Mouse (Mus musculus) c-Kit-positive CD71-positive TER-119-negative erythroid progenitor cells, embryonic 14.5 days (primary cell): ENCODE measurements around the gene Chsy1.

Source experiments
- DNase-seq: peaks from one replicate; pipeline ENCODE4 v3.0.0-alpha.2; 2013; ENCODE audit warnings: low read depth

The Chsy1 gene

DNA sequence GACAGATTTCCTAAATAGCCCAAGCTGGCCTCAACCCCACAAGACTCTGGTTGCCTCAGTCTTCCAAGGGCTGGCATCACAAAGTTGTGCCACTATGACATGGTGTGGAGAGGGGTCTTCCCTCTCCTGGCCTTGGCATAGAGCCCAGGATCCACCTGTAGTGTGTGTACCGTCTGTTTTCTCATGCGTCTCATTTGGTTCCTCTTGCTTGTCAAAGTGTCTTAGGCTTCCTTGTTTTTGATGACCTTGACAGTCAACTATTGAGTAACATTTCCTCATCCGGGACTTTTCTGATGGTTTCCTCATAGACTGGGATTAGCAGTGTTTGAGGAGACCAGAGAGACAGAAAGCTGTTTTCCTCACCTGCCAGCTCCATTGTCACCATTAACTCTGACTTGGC is 30.8 kb downstream of the Chsy1 start:
- DNase-seq = no peak

DNA sequence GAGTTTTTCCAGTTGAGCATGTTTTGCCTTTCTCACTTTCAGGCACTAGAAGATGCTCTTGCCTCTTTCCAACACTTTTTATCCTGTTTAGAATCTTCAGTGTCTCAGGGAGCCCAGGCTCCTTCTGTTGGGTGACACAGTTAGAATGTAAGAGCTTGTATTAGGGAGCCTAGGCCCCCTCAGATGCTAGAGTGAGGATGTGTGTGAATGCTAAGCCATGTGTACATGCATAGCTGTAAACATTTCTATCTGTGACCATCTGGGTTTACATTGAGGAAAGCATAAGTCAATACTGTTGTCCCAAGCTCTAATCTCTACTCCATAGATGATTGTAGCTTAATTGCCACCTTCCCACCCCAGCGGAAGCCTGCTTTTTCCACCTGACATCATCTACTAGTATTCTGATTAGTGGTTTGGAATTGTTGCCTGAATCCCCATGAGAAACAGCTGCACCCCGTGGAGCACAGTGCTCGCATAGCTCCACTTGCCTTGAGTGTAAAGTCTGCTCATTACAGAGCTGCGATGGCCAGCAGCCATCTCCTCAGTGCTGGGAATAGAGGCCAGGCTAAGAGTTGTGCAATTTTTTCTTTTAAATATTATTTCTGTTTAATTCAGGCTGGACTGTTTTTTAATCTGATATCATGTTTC is 31.7 kb downstream of the Chsy1 start:
- no peak for DNase-seq

DNA sequence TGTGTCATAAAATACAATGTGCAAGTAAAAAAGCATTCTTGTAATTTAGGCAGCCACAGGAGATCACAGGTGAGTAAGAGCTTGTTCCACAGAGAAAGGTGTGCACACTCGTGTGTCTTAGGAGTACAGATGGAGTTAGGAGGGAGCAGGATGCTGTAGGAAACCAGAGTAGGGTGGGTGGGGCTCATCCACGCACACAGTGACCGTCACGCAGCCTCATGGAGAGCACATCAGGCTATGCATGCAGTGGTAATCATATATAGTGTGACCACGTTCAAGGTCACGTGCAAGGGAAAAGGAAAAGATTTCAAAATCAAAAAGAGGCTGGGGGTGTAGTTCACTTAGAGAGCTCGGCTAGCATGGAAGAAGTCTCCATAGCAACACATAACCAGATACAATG is 33.2 kb downstream of the Chsy1 start:
- DNase-seq = no peak

- no peak for DNase-seq
These were observed 35.2 kb downstream of the Chsy1 start for GRCm38 (mm10) chr7:66144543-66144942.

- DNase-seq = no peak
These were observed 37.8 kb downstream of the Chsy1 start for GRCm38 (mm10) chr7:66147156-66147555.

DNA sequence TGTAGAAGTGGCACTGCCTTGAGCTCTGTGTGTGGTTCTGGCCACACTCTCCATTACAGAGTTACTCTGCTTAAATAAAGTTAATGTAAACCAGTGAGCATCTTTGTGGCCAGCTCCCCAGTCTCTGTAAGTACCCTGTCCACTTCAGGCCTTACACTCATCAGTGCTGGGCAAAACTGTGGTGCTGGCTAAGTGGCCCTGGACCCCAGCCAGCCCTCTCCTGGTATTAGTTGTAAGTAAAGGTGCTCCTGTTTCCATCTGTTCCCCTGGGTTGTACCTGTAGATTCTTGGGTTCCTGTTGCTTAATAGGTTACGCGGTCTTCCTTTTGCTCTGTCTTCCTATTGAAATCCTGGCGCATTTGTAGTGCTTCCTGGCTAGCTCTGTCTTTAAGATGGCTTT is 38.5 kb downstream of the Chsy1 start:
- no peak for DNase-seq

GRCm38 (mm10) chr7:66149506-66149905 is 40.2 kb downstream of the Chsy1 start:
- DNase-seq = no peak

GRCm38 (mm10) chr7:66150411-66150810 is 41.1 kb downstream of the Chsy1 start:
- no peak for DNase-seq

DNA sequence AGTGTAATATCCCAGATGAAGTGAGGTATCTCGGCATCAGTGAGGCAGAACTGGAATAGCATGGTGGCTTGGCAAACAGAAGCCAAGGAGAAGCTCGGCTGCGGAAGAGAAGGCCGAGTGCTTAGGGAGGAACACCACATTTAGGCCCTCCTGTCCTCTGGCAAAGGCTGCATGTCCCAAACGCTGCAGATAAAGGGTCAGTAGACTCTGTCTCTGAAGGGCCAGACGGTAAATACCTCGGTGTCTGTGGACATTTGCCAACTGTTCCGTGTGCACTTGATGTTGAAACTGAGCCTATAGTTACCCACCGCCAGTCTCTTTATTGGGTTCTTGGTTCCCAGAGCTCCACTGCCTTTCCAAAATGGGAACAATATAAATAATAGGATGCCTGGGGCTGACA is 48.1 kb downstream of the Chsy1 start:
- no peak for DNase-seq

DNA sequence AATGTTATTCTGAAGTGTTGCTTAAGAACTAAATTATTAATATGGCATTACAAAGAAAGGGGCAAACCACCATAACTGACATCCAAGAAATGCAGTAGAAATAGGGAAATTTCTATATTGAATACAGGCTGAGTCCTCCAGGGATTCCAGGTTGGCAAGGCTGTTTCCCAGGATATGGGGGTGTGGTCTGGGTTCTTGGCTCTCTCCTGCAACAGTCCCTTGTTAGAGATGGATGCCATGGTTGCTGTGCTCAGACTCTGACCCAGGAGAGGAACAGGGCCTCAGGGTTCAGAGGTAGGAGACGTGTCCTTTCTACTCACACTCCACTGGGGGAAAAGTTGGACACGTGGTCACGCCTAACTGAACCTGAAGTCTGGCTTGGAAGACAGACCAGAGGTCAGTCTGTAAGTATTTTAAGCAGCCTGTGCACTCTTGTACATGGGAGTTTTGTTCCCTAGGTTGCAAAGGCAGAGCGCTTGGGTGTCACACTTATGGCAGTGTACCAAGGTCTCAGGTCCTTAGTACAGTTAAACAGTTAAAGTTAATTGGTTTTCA is 48.6 kb downstream of the Chsy1 start:
- no peak for DNase-seq

DNA sequence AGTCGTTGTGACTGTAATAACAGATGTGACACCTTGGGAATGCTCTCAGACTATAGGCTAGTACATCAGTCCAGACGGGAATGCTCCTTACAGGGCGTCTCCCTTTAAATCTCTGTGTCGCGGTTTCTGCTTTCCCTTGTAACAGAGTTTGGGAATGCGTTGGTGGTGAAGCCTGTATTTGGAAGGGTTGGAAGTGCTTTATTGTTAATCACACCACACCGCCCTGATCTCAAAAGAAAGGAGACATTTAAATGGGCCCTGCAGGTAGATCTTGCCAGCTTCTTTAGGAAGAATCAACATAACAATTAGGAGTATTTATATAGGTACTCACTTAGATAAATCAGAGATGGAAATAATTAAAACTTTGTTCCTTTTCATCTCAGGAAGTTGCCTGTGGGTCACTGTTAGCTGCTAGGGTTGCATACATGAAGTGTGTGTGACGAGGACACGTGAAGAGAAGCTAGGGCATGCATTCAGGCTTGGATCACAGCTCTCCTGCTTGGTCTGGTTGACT is 49.4 kb downstream of the Chsy1 start:
- no peak for DNase-seq

DNA sequence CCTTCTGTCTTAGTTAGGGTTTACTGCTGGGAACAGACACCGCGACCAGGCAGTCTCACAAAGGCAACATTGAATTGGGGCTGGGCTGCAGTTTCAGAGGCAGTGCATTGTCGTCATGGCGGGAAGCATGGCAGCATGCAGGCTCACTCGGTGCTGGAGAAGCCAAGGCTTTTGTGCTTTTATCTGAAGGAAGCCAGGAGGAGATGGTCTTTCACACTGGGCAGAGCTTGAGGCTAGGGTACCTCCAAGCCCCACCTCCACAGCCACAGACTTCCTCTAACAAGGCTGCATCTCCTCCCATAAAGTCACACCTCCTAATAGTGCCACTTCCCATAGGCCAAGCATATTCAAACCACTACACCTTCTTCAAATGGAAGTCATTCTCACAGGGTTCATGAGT is 50.6 kb downstream of the Chsy1 start:
- no peak for DNase-seq

DNA sequence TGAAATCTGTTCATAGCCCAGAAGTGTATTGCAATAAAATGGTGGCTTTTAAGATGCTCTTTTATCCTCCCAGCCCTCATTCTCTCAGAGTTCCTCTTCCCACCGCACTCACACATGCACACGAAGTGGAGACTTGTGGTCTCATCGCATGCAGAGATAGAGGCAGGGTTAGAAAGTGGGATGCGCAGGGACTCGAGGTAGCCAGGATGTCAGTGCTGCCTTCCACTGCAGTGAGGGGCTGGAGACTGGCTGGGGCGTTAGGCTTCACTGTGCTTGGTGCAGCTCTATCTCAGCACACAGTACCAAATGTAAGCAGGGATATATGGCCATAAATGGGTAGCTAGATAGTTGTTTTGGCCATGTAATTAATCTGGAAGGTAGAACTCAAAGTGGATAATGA is 52.5 kb downstream of the Chsy1 start:
- no peak for DNase-seq

DNA sequence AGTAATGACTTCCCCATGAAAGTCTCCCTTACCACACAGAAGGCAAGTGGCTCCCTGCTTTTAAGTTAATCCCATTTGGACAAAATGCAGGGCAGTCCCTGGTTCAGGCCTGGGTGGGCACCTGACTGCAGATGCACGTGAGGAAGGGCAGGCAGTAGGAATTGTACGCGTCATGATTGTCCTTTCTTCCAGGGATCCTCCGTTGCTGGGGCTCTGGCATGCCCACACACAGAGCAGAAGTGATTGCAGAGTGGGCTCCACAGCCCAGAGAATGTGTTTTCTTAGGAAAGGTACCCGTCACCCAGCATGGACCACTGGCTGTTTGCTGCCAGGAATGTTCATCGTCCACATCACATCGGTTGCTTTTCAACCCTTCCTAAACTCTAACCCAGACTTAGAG is 53.2 kb downstream of the Chsy1 start:
- no peak for DNase-seq

GRCm38 (mm10) chr7:66162981-66163380 is 53.7 kb downstream of the Chsy1 start:
- DNase-seq = no peak

DNA sequence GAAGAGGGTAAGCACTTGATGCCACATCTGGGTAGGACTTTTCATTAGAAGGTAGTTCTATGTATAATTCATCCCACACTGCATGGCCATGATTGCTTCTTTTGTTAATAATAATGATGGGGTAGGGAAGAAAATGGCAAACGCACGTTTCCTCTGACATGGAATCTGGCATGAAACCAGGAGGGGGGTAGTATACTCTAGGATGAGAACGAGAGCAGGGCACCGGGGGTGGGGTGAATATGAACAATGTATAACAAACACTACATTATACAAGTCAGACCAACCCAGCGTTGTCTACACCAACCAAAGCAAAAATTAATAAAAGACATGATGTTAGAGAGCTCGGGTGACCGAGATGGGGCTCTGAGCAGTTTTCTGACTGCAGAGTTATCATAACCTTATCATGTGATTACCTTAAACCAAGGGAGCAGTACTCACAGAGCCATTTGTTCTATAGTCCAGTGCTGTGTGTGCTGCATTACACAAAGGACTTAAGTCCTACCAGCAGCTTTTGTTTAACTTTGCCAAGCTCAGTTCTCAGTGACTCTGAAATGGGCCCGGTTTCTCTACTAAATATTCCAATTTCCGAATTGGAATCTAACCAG is 55.2 kb downstream of the Chsy1 start:
- DNase-seq = no peak

- DNase-seq = no peak
These were observed 55.9 kb downstream of the Chsy1 start for GRCm38 (mm10) chr7:66165036-66165798.

GRCm38 (mm10) chr7:66168877-66169276 is 59.6 kb downstream of the Chsy1 start:
- no peak for DNase-seq

DNA sequence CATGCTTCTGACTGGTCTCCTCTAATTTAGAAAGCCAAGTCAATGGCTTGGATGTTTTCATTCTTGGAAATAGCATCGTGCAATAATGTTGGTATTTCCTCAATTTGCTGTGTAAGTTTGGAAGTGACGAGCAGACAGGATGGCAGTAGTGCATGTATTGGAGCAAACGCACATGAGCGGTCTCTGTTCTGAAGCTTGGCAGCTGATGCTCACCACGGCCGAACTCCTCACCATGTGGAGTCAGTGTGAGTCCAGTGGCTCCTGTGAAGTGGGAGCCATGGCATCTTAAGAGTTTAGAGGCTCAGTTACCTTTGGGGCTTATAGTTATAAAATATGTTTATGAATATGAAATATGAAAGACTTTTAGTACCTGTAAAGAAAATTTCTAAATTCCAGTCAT is 60.2 kb downstream of the Chsy1 start:
- no peak for DNase-seq

DNA sequence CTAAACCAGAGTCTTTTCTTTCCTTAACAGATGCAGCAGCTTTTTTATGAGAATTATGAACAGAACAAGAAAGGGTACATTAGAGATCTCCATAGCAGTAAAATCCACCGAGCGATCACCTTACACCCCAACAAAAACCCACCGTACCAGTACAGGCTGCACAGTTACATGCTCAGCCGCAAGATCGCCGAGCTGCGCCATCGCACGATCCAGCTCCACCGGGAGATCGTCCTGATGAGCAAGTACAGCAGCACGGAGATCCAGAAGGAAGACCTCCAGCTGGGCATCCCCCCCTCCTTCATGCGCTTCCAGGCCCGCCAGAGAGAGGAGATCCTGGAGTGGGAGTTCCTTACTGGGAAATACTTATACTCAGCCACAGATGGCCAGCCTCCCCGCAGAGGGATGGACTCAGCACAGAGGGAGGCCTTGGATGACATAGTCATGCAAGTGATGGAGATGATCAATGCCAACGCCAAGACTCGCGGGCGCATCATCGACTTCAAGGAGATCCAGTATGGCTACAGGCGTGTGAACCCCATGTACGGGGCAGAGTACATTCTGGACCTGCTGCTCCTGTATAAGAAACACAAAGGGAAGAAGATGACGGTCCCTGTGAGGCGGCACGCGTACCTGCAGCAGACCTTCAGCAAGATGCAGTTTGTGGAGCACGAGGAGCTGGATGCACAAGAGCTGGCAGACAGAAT is 61.6 kb downstream of the Chsy1 start:
- DNase-seq = no peak

- no peak for DNase-seq
These were observed 66.4 kb downstream of the Chsy1 start for GRCm38 (mm10) chr7:66175738-66176137.

- no peak for DNase-seq
These were observed 66.9 kb downstream of the Chsy1 start for GRCm38 (mm10) chr7:66176256-66176655.
